Mouse (Mus musculus): ENCODE results near the gene F2.

Gene F2

DNA sequence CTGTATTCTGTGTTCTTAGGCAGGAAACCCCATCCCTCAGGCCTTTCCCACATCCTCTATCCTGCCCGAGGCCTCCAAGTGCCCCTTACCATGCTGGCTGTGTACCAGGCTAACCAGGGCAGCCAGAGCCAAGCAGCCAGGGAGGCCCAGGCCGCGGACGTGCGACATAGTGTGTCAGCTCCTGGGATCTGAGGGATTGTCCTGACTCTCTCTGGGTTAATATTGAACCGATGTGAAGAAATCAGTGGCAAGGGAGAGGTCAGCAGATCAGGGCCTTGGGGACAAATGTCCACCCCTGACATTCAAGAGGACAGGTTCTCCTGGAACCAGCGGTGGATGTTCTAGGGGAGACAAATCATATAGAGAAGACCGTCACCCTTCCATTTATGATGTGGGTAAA lies at the start of gene F2:
Gene F2, minus strand, starts transcription at position 186 of the 400 bp plus-strand sequence.
- no peak for DNase-seq (ENCODE audit: low spot score in 2 of 2)

DNA sequence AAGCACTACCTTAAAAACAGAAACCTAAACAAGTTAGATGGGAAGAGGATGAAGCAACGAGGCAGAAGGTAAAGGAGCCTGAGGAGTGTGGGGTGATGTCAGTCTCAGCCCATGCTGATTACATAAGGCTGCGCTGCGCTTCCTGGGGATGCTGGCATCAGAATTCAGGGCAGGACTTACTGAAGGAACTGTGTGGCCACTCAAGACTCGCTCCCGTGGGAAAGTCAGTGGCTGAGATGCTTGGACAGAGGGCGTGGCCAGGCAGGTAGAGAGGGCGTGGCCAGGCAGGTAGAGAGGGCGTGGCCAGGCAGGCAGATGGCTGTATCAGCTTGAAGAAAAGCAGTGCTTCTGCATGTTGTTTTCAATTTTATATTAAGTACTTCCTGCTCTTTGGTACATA lies 47.7 kb upstream of the F2 start:
- DNase-seq (ENCODE audit: low spot score in 2 of 2) = no peak

DNA sequence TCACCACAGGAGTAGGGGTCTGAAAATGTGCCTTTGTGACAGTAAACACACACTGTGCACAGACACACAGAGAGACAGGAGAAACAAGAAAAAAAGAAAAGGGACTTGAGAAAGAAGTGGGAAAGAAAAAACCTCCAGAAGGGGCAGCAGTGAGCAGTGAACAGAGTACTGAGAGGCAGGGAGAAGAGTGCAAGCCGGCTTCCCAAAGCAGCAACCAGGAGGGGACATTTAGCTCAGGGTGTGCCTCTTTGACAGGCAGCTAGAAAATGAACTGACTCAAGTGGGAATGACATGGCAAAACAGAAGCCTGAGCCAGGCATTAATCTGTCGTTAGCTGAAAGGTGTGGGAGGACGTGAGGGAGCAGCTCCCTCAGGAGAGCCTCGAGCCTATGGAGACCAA lies 46.6 kb upstream of the F2 start:
- peak; percentile 60 to 81 for DNase-seq (ENCODE audit: low spot score in 2 of 2)

DNA sequence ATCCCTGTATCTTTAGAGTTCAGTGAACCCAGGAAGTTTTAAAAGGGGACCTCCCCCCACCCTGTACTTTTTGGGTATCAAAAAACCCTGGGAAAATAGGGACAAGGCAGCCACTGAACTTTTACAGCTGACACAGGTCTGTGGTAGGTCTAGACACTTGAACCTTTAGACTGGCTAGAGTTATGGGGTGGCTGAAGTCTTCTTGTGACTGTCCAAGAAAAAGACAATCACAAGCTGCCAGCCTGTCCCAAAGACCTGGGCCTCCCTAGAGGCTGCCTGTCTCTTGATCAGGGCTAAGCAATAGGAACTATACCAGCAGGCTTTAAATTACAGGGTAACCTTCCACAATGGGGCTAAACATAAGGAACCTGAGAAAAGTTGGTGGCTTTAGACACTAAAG lies 40.7 kb upstream of the F2 start:
- DNase-seq (ENCODE audit: low spot score in 2 of 2) = no peak

DNA sequence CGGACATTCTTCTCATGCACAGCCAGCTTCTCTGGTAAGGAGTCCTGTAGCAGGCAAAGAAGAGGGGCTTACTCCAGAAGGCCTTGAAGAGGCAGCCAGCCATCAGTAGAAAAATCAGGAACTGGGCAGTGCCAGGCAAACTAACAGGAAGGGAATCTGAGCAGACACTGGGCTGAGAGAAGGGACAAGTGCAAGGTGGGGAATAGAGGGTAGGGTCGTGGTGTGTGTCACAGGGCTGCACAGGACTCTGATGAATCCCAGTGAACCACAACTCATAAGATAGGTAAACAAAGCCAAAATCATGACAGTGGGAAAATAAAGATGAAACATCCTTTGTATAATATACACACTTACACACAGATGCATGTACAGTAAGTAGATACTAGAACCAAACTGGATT lies 40.2 kb upstream of the F2 start:
- DNase-seq (ENCODE audit: low spot score in 2 of 2) = no peak

DNA sequence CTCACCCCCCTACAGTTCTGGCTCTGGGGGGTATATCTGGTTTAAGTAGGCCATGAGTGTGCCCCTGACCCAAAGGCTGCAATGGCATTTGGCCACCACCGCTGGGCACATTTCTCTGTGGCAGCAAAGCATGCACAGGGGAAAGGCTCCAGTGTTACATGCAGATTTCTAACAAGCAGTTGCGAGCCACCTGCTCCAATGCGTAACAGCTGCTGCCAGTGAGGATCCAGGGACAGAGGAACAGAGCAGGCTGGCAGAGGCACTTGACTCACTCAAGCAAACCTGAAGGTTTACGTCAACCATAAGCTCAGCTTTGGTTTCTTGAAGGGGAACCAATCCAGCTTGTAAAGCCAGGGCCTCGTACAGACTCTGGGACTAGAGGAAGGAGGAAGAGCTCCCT lies 38.7 kb upstream of the F2 start:
- DNase-seq (ENCODE audit: low spot score in 2 of 2) = peak; percentile 53 to 54

DNA sequence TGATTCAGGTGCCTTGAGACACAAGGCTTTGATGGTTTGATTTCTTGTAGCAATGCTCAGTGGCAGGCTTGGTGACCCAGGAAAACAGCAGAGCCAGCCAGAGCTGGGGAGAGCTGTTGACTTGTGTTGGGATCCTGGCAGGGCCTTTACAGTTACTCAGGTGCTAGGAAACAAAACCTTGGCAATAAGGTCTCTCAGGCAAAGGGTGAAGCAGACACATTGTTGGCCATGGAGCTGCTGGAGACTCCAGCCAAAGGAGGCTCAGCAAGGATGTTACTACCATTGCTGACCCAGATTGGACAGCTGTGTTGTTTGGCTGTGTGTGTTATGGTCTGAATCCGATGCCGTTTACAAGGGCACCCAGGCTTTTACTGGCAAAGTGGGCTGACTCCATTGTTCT lies 37.4 kb upstream of the F2 start:
- DNase-seq (ENCODE audit: low spot score in 2 of 2) = no peak

DNA sequence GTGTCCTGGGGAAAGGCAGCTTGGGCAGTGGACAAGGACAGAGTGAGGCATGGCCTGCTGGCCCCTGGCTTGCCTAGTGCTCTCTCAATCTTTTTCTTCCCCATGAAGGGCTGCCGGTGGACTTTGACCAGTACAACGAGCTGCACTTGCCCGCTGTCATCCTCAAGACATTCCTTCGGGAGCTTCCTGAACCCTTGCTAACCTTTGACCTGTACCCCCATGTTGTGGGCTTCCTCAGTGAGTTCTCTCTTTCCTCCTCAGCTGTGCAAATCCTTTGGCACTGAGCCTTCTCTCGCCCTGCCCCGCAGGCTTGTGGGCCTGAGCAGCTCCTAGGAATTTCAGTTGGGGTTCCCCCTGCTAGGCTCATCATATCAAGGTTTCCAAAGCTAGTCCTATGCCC lies 33.8 kb upstream of the F2 start:
- DNase-seq (ENCODE audit: low spot score in 2 of 2) = no peak

DNA sequence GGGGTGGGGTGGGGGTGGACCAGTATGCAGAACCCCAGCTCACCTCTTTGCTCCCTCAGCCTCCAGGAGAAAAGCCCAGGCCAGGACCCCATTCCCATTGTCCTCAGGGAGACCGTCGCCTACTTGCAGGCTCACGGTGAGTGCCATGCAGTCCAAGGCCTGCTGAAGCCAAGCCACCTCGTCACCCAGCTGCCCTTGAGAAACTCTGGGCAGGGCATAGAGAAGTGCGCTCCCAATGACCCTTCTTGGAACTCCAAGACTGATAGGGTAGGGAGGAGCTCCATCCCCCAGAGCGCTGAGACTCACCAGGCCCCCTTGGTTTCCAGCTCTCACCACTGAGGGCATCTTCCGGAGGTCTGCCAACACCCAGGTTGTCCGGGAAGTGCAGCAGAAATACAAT lies 33.1 kb upstream of the F2 start:
- DNase-seq (ENCODE audit: low spot score in 2 of 2) = no peak

DNA sequence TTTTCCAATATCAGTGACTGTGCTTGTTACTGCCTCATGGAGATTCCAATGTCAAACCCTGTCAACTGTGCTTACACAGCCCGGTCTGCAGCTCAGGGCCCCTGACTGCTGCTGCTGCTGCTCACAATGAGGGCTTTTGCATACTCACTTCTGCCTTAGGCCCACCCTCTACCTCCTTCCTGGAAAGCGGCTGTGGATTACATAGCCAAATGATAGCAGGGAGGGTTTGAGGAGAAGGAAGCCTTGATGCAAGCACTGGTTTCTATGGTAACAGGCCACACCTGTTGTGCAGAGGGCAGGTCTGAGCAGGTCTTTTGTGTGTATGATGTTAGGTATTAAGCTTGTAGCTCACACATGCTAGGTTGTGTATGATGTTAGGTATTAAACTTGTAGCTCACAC lies 31.5 kb upstream of the F2 start:
- no peak for DNase-seq (ENCODE audit: low spot score in 2 of 2)

DNA sequence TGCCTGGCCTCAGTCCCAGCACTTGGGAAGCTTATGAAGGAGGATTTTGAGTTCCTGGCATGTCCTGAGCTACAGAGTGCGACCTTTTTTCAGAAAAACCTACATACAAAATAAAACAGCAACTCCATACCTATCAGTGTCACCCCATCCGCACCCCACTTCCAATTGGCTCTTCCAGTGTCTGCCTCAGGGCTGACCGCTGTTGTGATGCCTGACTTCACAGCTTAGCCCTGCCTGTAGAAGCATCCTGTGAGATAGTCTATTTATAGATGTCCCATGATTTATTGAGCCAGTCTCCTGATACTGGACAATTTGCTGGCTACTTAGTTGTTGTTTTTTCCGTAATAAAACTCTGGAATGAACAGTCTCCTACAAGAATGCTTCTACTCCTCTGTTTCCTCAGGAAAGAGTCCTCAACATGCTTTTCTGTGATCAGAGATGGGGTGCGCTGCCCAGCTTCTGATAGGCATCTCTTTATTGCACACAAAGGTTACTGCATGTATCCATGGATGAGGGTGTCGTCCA lies 30.2 kb upstream of the F2 start:
- no peak for DNase-seq (ENCODE audit: low spot score in 2 of 2)

DNA sequence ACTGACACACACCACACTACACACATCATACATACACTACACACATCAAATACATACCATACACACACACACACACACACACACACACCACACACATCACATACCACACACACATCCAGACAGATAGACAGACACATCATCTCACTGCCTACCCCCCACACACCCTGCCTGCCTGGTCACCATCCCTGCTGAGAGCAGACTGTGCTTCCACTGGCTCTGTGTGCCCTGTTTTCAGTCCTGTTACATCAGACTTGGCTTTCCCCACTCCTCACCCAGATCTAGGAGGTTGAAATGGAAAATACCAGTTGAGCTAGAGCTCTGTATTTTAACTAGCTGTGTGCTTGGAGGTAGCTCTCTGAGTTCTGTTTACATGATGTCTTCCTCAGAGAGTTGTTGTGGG lies 28.6 kb upstream of the F2 start:
- no peak for DNase-seq (ENCODE audit: low spot score in 2 of 2)

DNA sequence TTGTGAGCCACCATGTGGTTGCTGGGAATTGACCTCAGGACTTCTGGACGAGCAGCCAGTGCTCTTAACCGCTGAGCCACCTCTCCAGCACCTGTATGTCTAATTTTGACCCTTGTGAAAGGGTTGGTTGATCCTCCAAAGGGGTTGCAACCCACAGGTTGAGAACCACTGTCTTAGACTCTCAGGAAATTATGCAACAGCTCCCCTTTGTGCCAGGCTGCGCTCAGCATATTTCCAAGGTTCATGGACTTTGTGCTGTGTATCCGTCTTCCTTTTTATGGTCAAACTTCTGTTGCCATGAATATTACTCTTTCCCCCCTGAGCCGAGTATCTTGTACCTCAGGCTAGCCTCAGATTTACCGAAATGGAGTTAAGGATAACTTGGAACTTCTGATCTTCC lies 24.8 kb upstream of the F2 start:
- DNase-seq (ENCODE audit: low spot score in 2 of 2) = no peak

DNA sequence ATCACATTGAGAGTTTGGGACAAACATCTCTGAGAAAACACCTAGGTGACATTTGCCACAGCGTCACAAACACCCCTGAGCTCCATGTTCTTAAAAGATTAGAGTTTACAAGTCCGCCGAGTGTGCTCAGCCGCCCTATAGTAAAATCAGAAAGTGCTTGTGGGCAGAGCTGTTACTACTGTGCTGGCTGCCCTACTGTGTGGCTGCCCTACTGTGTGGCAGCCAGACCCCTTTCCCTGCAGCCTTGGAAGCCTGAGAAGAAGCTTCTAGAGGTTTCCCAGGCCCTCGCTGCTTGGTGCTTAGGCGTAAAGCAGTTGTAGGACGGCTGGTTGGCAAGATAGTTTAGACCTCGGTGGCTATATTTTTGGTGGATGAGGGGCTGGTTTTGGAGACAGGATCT lies 23.4 kb upstream of the F2 start:
- DNase-seq (ENCODE audit: low spot score in 2 of 2) = no peak

DNA sequence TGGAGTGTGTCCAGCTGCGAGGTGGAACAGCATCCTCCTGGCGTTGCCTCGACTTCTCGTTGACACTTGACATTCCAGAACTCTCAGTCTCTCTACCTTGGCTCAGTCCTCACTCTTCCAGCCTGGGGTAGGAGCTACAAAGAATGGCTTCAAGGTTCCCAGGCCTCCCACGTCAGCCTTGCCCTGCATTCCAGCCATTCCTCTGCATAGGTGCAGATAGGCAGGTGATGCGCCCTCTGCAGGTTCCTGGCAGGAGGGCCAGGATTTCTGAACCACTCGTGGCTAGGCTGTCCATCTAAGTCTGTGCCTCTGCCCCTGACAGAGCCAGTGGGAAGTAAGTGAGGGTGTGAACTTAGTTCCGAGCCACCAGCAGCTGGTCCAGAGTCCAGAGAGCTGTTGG lies 20.6 kb upstream of the F2 start:
- DNase-seq (ENCODE audit: low spot score in 2 of 2) = no peak

DNA sequence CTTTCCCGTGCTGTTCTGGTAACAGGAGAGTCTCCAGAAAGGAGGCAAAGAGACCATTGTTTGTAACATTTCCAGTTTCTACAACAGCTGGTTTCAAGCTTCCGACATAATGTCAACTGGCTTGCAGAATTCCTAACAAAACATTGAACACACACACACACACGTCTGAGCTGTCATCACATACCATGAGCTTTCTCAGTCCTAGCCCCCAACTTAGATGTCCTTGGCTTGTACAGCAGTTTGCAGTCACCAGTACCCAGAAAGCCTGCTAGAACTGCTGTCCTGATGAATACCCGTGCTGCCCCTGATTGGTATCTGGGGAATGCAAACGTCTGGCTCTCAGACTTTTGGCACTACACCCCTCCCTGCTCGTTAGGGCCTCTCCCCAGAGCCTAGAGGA lies 19.6 kb upstream of the F2 start:
- DNase-seq (ENCODE audit: low spot score in 2 of 2) = no peak

DNA sequence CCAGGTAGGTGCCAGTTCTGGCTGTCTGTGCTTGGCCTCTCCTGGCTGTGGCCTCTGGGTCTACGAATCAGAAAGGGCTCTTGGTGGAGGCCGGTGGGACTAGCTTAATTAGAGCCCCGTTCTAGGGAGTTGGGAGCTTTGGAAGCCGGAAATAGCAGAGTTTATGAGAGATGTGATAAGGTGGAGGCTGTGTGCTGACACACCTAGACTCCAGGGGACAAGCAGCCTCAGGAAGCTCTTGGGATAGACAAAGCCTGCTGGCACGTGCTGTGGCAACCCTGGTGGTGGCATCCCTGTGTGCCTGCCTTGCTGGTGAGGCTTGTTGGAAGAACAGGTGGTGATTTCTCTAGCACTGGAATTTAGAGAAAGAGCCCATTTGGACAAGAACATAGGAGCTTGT lies 19.2 kb upstream of the F2 start:
- no peak for DNase-seq (ENCODE audit: low spot score in 2 of 2)

DNA sequence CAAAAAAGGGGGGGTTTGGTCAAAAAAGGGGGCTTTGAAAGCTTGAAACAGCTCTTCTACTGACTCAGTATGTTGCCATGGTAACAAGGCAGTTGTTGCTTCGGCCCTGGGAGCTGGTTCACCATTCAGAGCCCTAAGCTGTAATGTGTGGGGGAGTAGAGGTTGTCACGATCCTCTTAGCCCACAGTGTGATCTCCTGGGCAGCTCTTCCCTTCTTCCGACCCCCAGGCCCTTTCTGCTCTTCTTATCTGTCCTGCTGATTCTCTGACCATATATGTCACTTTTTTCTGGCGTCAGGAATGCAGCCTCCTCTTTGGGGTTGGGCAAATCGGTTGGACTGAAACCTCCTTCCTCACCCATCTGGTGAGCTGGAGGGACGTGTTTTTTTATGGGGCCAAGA lies 16.6 kb upstream of the F2 start:
- peak; percentile 40 to 63 for DNase-seq (ENCODE audit: low spot score in 2 of 2)

DNA sequence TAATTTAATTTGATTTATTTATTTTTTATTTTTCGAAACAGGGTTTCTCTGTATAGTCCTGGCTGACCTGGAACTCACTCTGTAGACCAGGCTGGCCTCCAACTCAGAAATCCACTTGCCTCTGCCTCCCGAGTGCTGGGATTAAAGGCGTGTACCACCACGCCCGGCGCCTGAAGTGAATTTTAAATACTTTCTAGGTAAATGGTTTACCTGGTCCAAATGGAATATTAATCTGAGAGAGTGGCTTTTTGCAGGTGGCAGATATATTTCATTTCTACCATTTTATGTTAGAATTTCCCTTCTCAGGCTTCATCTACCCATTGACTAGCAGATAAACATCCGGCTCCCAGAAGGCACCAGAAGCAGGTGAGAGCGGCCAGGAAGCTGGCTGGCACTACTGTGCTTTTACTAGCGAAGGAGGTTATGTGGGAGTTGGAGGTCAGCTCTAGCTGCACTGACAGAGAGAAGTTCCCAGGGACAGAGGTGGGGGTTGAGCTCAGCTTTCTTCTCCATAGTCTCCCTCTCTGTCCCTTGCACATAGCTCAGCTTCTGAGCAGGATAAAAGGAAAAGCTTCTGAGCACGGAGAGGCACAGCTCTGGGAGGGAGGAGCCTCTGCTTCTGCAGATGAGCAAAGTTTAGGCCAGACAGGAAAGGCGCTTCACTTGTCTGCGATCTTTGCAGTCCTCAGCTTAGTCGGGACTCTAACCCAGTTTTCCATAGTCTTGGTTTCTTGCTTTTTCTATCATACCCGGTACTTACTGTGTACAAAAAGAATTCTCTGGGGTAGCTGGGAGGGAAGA lies 15.4 kb upstream of the F2 start:
- DNase-seq (ENCODE audit: low spot score in 2 of 2) = no peak

DNA sequence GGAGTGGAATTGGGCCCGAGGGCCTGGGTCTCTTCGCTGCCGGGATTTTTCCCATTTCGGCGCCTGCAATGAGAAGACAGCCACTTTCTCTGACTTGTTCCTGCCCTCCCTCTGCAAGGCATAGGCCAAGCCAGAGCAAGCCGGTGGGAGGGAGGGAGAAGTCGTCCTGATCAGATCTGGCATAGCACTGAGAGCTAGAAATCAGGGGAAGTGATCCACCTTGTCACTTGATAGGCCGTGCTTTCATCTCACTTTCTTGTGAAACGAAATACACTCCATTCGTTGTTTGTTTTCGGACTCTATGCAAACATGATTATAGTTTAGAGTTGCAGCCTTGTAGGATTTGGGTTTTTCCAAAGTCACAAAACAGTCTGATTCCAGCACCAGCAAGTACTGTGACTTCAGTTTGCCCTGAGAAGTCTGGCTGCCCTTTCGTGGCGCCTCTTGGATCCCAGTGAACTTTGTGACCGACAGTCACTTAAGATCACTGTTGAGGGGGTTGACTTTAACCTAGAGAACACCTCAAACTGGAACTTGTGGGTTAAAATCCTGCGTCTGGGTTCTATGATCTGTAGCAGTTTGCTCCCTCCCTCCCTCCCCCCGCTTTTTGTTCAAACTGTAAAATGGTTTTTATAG lies 14.3 kb upstream of the F2 start:
- DNase-seq (ENCODE audit: low spot score in 2 of 2) = no peak

DNA sequence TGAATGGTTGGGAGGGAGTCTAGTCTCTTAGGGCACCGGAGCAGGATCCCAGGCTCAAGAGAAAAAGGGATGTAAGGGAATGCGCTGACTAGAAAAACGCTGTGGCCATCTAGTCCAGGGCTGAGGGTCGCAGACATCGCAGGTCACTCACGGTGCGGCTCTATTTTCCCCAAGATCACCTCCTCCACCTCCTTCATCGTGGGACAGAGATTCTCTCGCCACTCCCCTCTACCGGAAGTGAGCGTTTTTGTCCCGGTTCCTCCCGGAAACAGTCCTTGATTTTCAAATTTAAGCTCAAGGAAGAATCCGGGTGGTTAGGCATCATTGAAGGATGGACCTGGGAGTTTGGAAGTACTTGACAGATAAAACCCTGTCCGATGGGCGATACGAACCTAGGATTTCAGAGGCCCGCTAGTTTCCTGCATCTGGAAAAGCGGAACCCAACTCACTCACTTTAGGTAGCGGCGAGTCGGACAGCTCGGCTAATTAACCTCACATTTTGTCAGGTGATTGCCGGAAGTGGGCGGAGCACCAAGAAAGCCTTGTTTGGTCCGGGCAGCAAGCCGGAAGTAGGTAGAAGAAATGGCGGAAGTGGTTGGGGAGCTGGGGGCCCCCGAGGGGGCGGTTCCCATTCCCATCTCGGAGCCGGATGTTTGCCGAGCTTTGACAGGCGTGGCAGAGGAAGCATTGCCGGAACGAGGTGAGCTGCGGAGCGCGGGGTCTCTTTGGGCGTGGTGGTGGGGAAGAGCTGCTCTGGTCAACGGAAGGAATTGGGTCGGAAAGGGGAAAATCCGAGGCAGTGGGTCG lies 13.5 kb upstream of the F2 start, which contains the start of the genes Zfp408 and Arhgap1:
Gene Zfp408, minus strand, starts transcription at position 239 of the 807 bp plus-strand sequence.
Gene Arhgap1, plus strand, starts transcription at position 308 of the 807 bp plus-strand sequence.
- peak; percentile 97 to 98 for DNase-seq (ENCODE audit: low spot score in 2 of 2)

DNA sequence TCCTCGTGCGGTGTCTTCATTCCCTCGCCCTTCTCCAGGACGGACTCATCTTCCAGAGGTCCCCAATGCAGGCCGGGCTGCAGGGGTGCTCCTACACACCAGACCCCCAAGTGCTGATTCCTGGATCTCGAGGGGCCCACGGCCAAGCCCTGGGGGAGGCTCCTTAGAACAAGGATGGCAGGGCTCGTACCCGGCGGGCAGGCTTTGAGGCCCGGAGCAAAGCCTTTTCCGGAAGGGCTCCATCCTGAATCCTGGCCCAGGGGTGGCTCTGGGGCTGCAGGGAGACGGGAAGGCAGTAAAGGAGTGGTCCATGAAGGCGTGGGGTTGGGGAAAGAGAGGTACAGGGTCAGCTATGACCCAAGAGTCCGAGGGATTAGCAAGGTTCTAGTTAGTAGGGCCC lies 12.9 kb upstream of the F2 start:
- DNase-seq (ENCODE audit: low spot score in 2 of 2) = no peak
